Comparison of ENCODE assay signal across 19 mouse cellular contexts in genomic region chr10:121954877-121955276, GRCm38 (mm10).
"Had no signal": no experiment of that assay in that cellular context is flagged by ENCODE, and none has a peak within 500 bp of the region (broad histone marks: within the 10 kb centered on the region; RNA-seq: fewer than 3 reads in every experiment).

No protein-coding gene starts in this region.

- H3K27me3 ChIP-seq: limb, embryonic 12.5 days; limb, embryonic 15.5 days; midbrain, embryonic 12.5 days; midbrain, embryonic 15.5 days; neural tube, embryonic 12.5 days; neural tube, embryonic 15.5 days; stomach, embryonic 15.5 days had no signal

- DNase-seq: kidney, postnatal 14 days; left cerebral cortex, postnatal 4 days; liver, postnatal 0 days; lung, embryonic 14.5 days; retina, postnatal 1 day; right cerebral cortex, postnatal 25 days; spleen, adult 18-20 months; thymus, postnatal 25 days had no signal

- H3K9me3 ChIP-seq: limb, embryonic 12.5 days; limb, embryonic 15.5 days; midbrain, embryonic 12.5 days; midbrain, embryonic 15.5 days; neural tube, embryonic 12.5 days; neural tube, embryonic 15.5 days; stomach, embryonic 15.5 days had no signal

- H3K4me2 ChIP-seq: limb, embryonic 12.5 days; limb, embryonic 15.5 days; liver, embryonic 11.5 days; lung, embryonic 14.5 days; midbrain, embryonic 12.5 days; midbrain, embryonic 15.5 days; neural tube, embryonic 12.5 days; neural tube, embryonic 15.5 days; stomach, embryonic 15.5 days had no signal

- ATAC-seq: liver, postnatal 0 days; lung, postnatal 0 days; midbrain, embryonic 15.5 days had no signal

- H3K36me3 ChIP-seq: limb, embryonic 12.5 days; limb, embryonic 15.5 days; midbrain, embryonic 12.5 days; midbrain, embryonic 15.5 days; neural tube, embryonic 12.5 days; neural tube, embryonic 15.5 days; stomach, embryonic 15.5 days had no signal

- H3K4me1 ChIP-seq: midbrain, embryonic 12.5 days had no signal

- H3K27ac ChIP-seq: limb, embryonic 12.5 days; limb, embryonic 15.5 days; liver, embryonic 14.5 days; macrophage; midbrain, embryonic 12.5 days; neural tube, embryonic 12.5 days; neural tube, embryonic 15.5 days; stomach, embryonic 15.5 days had no signal

- H3K9ac ChIP-seq: limb, embryonic 12.5 days; limb, embryonic 15.5 days; liver, embryonic 14.5 days; liver, postnatal 0 days; lung, embryonic 14.5 days; midbrain, embryonic 12.5 days; midbrain, embryonic 15.5 days; neural tube, embryonic 12.5 days; neural tube, embryonic 15.5 days; stomach, embryonic 15.5 days had no signal

- H3K4me3 ChIP-seq: limb, embryonic 12.5 days; limb, embryonic 15.5 days; midbrain, embryonic 12.5 days; midbrain, embryonic 15.5 days; neural tube, embryonic 12.5 days; neural tube, embryonic 15.5 days; stomach, embryonic 15.5 days had no signal
